Mouse (Mus musculus): ENCODE data around the gene Lpin1. TPM values are rescaled to one million over a fixed set of nuclear protein-coding genes. Genes with fewer than 3 reads are reported as not detected.

The Lpin1 gene
- polyA plus RNA-seq, 1 experiment from 2014 or later, result 5.9 TPM

DNA sequence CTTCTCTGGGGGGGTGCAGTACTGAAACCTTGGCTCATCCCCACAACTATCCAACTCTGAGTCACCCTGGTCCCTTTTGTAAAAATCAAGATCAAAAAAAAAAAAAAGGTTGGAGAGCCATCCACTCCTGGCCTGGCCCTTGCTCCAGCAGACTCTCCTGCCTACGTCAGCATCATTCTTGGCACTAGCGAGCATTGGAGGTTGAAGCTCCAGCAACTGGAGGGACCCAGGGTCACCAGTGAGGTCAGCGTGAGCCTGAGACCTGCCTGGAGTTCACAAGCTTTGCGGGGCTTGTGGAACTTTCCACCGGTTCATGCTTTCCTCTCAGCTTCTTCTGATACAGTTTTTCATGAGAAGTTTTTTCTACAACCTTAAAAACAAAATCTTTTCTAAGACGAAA is 29.3 kb upstream of the Lpin1 start:
- 83% methylated on average over 6 of the region's 6 CpGs for WGBS
- peaks cover 8% of the 10 kb centered on the region for H3K4me1 ChIP-seq
- no peaks in the 10 kb centered on the region for H3K27me3 ChIP-seq
- no peaks in the 10 kb centered on the region for H3K9me3 ChIP-seq
- no peak overlapping the region for H3K4me3 ChIP-seq
- no peak overlapping the region for H3K9ac ChIP-seq
- no peak for ATAC-seq (ENCODE audit: insufficient number of reproducible peaks, insufficient read depth, low FRiP score, low TSS enrichment, low read depth)
- H3K36me3 ChIP-seq, result no peaks in the 10 kb centered on the region
- H3K27ac ChIP-seq, result no peak overlapping the region
- H3K4me2 ChIP-seq, result no peak overlapping the region

- no peaks in the 10 kb centered on the region for H3K9me3 ChIP-seq
- WGBS, result 68% methylated on average over 12 of the region's 12 CpGs
- H3K27me3 ChIP-seq, result no peaks in the 10 kb centered on the region
- no peaks in the 10 kb centered on the region for H3K36me3 ChIP-seq
- no peak overlapping the region for H3K9ac ChIP-seq
- H3K4me1 ChIP-seq, result peaks cover 8% of the 10 kb centered on the region
- no peak overlapping the region for H3K27ac ChIP-seq
- ATAC-seq (ENCODE audit: insufficient number of reproducible peaks, insufficient read depth, low FRiP score, low TSS enrichment, low read depth), result no peak
- no peak overlapping the region for H3K4me3 ChIP-seq
- no peak overlapping the region for H3K4me2 ChIP-seq
Measured at GRCm38 (mm10) chr12:16639078-16639771, 28.5 kb upstream of the Lpin1 start.

- H3K27me3 ChIP-seq, result no peaks in the 10 kb centered on the region
- 74% methylated on average over 6 of the region's 6 CpGs for WGBS
- no peak for ATAC-seq (ENCODE audit: insufficient number of reproducible peaks, insufficient read depth, low FRiP score, low TSS enrichment, low read depth)
Measured at GRCm38 (mm10) chr12:16635816-16636215, 25.1 kb upstream of the Lpin1 start.

GRCm38 (mm10) chr12:16634075-16634813 is 23.5 kb upstream of the Lpin1 start:
- no peak for ATAC-seq (ENCODE audit: insufficient number of reproducible peaks, insufficient read depth, low FRiP score, low TSS enrichment, low read depth)
- H3K27me3 ChIP-seq, result no peaks in the 10 kb centered on the region
- H3K4me2 ChIP-seq, result no peak overlapping the region
- H3K9me3 ChIP-seq, result no peaks in the 10 kb centered on the region
- H3K4me3 ChIP-seq, result no peak overlapping the region
- H3K9ac ChIP-seq, result no peak overlapping the region
- no peak overlapping the region for H3K27ac ChIP-seq
- WGBS, result 54% methylated on average over 14 of the region's 14 CpGs
- H3K4me1 ChIP-seq, result no peaks in the 10 kb centered on the region
- no peaks in the 10 kb centered on the region for H3K36me3 ChIP-seq

More at GRCm38 (mm10) chr12:16635816-16636215, 25.1 kb upstream of the Lpin1 start:
- no peak overlapping the region for H3K4me2 ChIP-seq
- H3K4me1 ChIP-seq, result no peaks in the 10 kb centered on the region
- H3K36me3 ChIP-seq, result no peaks in the 10 kb centered on the region
- H3K9me3 ChIP-seq, result no peaks in the 10 kb centered on the region
- no peak overlapping the region for H3K4me3 ChIP-seq
- H3K27ac ChIP-seq, result no peak overlapping the region
- H3K9ac ChIP-seq, result no peak overlapping the region

- Histone ChIP-seq H3K4me3 (no peak overlapping the region), H3K36me3 (no peaks in the 10 kb centered on the region), H3K9me3 (no peaks in the 10 kb centered on the region), H3K9ac (no peak overlapping the region), H3K27ac (no peak overlapping the region), H3K4me2 (no peak overlapping the region), H3K27me3 (no peaks in the 10 kb centered on the region), H3K4me1 (no peaks in the 10 kb centered on the region)
- 88% methylated on average over 6 of the region's 6 CpGs for WGBS
- no peak for ATAC-seq (ENCODE audit: insufficient number of reproducible peaks, insufficient read depth, low FRiP score, low TSS enrichment, low read depth)
Measured at GRCm38 (mm10) chr12:16633235-16633634, 22.5 kb upstream of the Lpin1 start.

- Histone ChIP-seq H3K4me2 (no peak overlapping the region), H3K9me3 (no peaks in the 10 kb centered on the region), H3K36me3 (no peaks in the 10 kb centered on the region), H3K4me1 (no peaks in the 10 kb centered on the region), H3K9ac (no peak overlapping the region), H3K4me3 (no peak overlapping the region), H3K27ac (no peak overlapping the region), H3K27me3 (no peaks in the 10 kb centered on the region)
- ATAC-seq (ENCODE audit: insufficient number of reproducible peaks, insufficient read depth, low FRiP score, low TSS enrichment, low read depth), result no peak
- WGBS, result 53% methylated on average over 2 of the region's 2 CpGs
Measured at GRCm38 (mm10) chr12:16631423-16631822, 20.7 kb upstream of the Lpin1 start.

GRCm38 (mm10) chr12:16630866-16631185 is 20.1 kb upstream of the Lpin1 start:
- Histone ChIP-seq H3K36me3 (no peaks in the 10 kb centered on the region), H3K9me3 (no peaks in the 10 kb centered on the region), H3K4me1 (no peaks in the 10 kb centered on the region), H3K27ac (no peak overlapping the region), H3K9ac (no peak overlapping the region), H3K27me3 (no peaks in the 10 kb centered on the region), H3K4me3 (no peak overlapping the region), H3K4me2 (no peak overlapping the region)
- 90% methylated on average over 1 of the region's 1 CpGs for WGBS
- ATAC-seq (ENCODE audit: insufficient number of reproducible peaks, insufficient read depth, low FRiP score, low TSS enrichment, low read depth), result no peak

DNA sequence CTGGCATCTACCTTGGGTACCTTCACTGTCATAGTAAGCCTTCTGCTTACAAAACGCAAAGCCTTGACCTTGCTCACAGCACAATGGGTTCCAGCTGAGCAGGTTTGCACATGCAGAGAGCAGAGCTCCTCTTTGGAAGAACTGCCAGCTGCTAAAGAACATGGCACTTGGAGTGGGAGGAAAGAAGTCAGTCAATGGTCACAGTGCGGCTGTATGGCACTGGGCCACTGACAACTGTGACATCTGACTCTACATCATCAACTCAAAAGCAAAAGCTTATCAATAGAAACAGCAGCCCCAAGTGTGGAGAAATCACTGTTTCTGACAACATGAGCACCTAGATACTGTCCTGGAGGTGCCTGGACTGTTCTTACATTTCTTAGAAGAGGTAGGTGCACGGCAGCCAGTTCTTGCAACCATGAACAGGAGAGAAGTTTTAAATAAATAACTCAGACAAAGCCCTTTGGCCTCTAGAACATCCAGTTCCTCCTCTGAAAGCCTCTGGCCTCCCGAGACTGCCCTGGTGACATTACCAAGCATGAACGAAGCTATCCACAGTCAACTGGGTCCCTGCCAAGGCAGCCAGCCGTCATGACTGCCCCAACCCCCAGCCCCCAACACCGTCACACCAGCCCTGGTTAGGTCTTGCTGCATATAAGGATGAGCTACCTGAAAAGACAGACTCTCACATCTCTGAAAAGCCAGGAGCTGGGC is 19.5 kb upstream of the Lpin1 start:
- Histone ChIP-seq H3K4me3 (no peak overlapping the region), H3K9ac (no peak overlapping the region), H3K9me3 (no peaks in the 10 kb centered on the region), H3K4me2 (no peak overlapping the region), H3K27ac (no peak overlapping the region), H3K36me3 (no peaks in the 10 kb centered on the region), H3K27me3 (no peaks in the 10 kb centered on the region), H3K4me1 (no peaks in the 10 kb centered on the region)
- ATAC-seq (ENCODE audit: insufficient number of reproducible peaks, insufficient read depth, low FRiP score, low TSS enrichment, low read depth), result no peak
- WGBS, result 72% methylated on average over 7 of the region's 7 CpGs

GRCm38 (mm10) chr12:16620230-16620629 is 9.5 kb upstream of the Lpin1 start:
- no peak for ATAC-seq (ENCODE audit: insufficient number of reproducible peaks, insufficient read depth, low FRiP score, low TSS enrichment, low read depth)
- no peak overlapping the region for H3K4me3 ChIP-seq
- H3K27me3 ChIP-seq, result no peaks in the 10 kb centered on the region
- 86% methylated on average over 3 of the region's 3 CpGs for WGBS
- no peaks in the 10 kb centered on the region for H3K36me3 ChIP-seq
- H3K27ac ChIP-seq, result no peak overlapping the region
- peaks cover 23% of the 10 kb centered on the region for H3K4me1 ChIP-seq
- H3K4me2 ChIP-seq, result no peak overlapping the region
- H3K9me3 ChIP-seq, result no peaks in the 10 kb centered on the region
- no peak overlapping the region for H3K9ac ChIP-seq

GRCm38 (mm10) chr12:16619453-16619852 is 8.7 kb upstream of the Lpin1 start:
- ATAC-seq (ENCODE audit: insufficient number of reproducible peaks, insufficient read depth, low FRiP score, low TSS enrichment, low read depth), result no peak
- H3K4me3 ChIP-seq, result no peak overlapping the region
- no peaks in the 10 kb centered on the region for H3K36me3 ChIP-seq
- no peak overlapping the region for H3K27ac ChIP-seq
- no peaks in the 10 kb centered on the region for H3K27me3 ChIP-seq
- peaks cover 23% of the 10 kb centered on the region for H3K4me1 ChIP-seq
- H3K9ac ChIP-seq, result no peak overlapping the region
- 71% methylated on average over 6 of the region's 6 CpGs for WGBS
- H3K4me2 ChIP-seq, result no peak overlapping the region
- H3K9me3 ChIP-seq, result no peaks in the 10 kb centered on the region

DNA sequence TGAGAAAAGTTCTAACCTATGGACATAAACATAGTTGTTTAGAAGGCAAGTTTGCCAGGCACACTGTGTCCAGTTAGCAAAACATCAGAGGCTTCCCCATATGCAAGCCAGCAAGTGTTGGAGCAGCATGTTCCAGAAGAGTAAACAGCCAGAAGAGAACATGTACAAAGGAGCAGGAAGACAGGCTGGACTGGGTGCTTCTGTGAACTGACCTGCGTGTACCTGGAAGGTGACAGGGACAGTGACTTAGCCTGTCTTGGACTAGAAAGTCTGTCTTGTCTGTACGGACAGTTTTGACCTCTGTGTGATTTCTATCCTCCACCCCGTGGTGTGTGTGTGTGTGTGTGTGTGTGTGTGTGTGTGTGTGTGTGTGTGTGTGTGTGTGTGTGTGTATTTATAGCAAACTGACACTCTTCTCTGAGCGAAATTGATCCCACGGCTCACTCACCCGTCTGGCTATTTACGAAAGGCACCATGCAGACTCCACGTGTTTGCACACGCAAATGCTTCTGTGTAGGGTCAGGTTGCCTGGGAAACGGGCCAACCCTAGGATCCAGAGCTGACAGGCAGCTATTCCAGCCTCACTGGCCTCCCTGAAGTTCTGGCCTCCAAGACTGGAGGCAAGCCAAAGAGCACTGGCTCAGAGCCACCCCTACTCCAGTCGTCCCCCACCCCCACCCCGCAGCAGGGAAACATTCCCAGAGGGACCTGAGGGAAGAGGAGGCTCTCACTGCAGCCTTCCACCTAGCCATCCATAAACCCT is 7.9 kb upstream of the Lpin1 start:
- no peak overlapping the region for H3K4me3 ChIP-seq
- peak overlapping the region; percentile 64; the same call in 1 of the 2 replicates for H3K27ac ChIP-seq
- H3K4me2 ChIP-seq, result peak overlapping the region; percentile 20; the same call in 1 of the 2 replicates
- H3K36me3 ChIP-seq, result no peaks in the 10 kb centered on the region
- H3K9ac ChIP-seq, result no peak overlapping the region
- WGBS, result 20% methylated on average over 12 of the region's 12 CpGs
- H3K27me3 ChIP-seq, result no peaks in the 10 kb centered on the region
- H3K4me1 ChIP-seq, result peaks cover 23% of the 10 kb centered on the region
- H3K9me3 ChIP-seq, result no peaks in the 10 kb centered on the region
- ATAC-seq (ENCODE audit: insufficient number of reproducible peaks, insufficient read depth, low FRiP score, low TSS enrichment, low read depth), result peak; percentile 79; the same call in 1 of the 2 replicates
